Mouse (Mus musculus) adrenal gland, postnatal 25 days (tissue): ENCODE results near the gene Cd81. TPM values are rescaled to one million over a fixed set of nuclear protein-coding genes. Genes with fewer than 3 reads are reported as not detected.

Experiments
- DNase-seq: peaks from one replicate; pipeline ENCODE4 v3.0.0; 2021; ENCODE audit warnings: mixed read lengths
- total RNA-seq: library from RNA; stranded (reverse); gene quantifications from 2 replicates; pipeline ENCODE4 v1.2.3, GENCODE M21; 2021

Gene Cd81
- total RNA-seq, 1 experiment from 2014 or later, result 789 TPM

DNA sequence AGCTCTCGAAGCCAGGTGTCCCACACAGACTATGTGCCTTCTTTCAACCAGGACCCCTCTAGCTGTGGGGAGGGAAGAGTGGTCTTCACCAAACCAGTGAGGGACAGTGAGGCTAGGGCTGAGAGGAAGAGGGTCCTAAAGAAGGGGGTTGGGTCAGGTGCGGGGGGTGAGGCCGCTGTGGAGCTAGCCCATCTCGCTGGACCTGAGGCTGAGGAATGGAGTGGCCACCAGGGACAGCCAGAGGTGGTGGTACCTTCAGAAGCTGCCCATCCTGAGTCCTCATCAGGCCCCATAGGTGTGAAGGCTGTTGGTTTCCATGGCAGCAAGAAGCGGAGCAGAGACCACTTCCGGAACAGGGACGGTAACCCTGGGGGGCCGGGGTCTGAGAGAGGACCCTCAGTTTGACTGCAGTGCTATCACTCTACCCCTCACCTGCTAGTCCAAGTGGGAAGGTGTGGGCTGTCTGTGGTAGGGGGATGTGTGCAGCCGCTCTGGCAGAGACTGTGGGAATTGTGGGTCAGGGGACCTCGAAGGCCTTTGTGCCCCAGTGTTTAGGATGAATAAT lies 18.0 kb downstream of the Cd81 start:
- no peak for DNase-seq

DNA sequence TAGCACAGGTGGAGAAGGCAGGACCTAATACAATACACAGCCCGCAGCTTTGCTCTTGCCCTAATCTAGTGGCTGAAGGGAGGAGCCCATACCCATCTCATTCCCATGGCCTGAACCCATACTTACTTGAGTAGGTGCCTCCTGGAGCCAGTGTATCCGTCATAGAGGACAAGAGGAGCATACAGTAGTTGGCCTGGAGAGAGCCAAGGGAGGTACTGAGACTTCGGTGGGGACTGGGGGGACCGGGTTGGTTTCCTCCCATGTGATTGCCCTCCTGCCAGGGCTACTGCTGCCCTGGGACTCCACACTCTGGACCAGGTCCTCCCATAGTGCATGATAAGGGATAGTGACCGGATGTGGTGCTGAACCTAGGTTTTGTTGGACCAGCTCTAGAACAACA lies 20.1 kb downstream of the Cd81 start:
- no peak for DNase-seq

DNA sequence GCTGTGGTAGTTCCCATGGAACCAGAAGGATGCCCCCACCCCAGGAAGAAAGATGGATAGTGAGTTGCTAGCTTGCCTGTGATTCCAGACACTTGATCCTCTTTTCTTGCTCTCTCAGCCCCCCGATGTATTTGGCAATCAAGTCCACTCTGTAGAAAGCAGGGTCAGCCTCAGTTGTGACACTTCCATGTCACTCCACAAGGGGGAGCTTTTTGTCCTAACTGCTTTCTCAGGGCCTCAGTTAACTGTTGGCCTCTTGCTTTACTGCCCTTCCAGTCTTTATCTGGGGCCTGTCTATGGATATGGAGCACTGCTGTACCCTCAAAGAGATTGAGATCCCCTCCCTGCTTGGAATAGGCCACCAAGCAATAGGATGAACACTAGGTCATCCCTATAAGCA lies 20.5 kb downstream of the Cd81 start:
- DNase-seq, result no peak

DNA sequence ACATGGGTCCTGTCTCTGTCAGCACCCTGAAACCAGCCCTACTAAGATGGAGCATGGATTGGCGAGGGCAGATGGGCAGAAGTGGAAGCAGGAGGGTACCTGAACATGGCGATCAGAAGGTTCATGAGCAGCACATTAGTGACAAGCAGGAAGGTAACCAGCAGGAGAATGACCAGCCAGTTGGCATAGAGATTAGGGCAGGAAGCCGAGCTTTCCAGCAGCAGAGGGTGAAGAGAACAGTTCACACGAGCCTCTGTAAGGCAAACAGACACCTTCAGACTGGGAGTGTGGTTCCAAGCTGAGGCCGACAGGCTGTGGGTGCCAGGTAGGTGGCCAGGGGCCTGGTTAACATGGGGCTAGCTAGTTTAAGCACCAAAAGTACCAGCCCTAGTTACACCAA lies 22.9 kb downstream of the Cd81 start:
- no peak for DNase-seq

DNA sequence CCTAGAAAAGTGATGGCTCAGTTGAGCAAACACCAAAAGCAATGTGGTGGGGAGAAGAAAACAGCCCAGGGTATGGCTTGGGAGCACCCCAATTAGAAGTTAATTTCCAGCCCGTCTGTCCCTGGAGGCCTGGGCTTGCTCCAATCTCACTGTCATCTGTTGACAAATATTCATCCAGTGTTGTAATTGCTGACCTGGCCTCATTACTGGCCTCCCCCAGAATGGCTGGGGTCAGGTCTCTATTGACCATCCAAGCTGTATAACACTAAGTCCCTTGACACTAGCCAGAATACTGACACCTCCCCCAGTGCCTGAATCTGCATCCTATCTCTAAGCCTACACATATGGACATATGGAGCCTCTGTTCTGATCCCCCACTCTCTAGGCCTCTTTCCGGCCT lies 24.8 kb downstream of the Cd81 start:
- DNase-seq, result no peak

DNA sequence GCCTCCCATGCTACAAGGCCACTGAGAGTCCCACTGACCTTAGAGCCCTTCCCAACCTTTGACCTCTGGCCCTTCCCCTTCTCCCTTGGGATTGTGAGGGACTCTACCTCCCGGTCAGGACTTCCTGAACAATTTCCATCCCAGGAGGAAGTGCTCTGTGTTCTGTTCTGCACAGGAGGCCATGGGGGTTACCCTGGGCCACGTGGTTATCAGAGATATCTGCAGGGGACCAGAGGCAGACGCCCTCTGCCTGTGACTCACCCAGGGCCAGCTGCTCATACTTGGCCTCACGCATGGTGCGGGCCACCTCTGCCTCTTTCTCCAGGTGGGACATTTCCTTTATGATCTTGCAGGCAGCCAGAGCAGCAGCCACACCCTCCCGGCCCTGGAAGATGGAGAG lies 29.5 kb downstream of the Cd81 start:
- no peak for DNase-seq

DNA sequence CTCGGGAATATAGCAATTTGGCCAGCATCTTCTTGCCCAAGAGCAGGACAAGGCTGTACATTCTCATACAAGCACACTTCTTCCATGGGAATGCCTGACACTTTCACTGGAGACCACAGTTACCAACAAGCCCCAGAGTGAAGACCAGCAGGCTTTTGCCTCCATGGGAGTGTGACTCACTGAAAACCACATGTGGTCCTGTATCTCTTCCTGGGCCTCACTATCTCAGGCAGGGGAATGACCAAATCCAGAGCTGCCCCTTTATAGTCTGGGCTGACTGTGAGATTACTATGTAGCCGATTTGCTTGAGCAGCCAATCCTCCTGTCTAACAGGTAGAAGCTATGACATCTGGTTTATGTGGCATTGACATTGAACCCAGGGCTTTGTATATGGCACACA lies 31.2 kb downstream of the Cd81 start:
- no peak for DNase-seq

DNA sequence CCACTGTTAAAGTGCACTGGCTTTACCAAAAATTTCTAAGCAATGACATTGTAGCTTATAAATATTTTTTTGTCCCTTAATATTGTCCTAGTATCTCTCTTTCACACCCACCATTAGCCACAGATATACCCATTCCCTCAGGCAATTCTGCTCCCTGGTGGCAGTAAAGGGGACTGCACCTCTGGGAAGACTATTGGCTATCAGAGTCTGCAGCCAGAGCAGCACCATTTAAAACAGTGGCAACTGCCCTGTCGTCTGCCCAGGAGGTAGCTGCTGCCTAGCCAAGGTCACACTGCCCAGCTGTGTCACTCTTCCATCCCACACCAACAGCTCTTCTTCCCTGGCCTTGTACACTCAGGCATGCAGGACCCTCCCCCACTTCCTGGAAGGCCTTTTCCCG lies 33.8 kb downstream of the Cd81 start:
- peak; percentile 75 for DNase-seq

DNA sequence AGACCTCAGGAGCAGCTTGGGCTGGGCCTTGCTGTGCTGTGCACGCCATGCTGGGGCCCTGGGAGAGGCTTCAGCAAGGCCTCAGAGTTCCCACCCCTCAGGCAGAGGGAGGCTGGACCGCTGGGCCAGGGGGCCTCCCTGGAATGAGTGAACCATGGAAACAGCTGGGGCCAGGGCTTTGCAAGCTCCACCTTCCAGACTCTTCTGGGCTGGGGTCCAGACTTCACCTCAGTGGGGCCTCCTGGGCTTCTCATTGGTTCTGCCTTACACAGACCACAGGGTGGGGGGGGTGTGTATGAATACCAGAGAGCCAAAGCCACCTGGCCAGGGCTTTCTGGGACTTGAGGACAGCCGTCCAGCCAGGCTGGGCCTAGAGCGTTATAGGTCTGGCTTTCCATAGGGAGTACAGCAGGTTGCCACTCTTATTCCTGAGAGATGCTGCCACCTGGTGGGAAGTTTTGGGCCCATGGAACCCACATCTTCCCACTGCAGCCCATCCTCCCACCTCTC lies 34.6 kb downstream of the Cd81 start:
- DNase-seq, result no peak

DNA sequence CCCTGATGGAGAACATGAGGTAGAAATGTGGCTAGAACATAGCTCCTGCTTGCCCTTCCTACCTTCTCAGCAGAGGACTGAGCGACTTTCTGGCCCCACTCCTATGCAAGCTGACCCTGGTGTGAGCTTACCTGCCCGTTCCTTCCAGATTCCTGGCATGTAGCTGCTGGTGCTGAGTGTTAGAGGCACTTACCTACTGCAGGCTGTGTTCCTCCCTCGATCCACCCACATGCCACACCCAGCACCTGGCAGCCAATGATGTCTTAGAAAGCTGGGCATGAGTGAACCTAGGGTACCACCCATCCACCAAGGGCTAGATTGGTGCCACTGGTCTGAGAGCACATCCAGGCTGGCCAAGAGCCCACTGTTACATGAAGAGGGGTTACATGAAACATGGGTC lies 41.3 kb downstream of the Cd81 start:
- DNase-seq, result no peak

DNA sequence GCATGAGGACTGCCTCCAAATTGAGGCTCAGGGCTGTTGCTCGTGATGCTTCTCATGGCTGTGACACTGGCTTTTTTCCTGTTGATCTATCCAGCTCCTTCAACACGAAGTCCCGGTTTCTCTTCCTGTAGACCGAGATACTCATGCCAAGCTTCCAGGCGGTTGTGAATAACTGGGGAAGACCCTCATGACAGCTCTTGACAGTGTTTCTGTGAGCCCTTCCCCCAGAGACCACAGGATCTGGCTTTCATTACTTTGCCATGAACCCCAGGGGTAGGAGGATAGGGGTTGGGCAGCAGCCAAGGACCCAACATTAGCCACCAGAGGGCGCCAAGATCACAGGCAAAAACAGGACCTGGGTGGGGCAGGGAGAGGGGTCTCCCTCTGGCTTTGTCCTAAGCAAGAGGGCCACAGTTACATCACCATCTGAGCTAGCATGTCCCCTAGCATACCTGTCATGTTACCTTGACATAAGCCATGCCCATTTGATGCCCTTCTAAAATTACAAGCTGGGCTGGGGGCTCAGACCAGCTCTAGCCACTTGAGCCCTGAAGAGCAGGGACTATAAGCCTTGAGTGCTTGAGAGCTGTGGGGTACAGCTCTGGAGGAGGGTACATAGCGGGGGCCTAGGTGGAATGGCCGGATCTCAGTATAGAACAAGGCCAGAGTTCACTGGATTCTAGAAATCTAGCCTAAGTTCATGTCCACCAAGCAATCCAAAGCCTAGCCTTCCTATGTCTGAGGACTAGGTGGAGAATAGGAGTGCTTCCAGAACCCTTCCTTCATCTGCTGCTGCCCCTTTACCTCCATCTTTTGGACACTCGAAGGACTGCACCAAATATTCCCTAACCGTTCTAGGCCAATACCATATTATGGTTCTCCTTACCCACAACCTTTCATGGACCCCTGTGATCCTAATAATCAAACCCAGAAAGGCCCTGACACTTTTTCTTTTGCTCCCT lies 42.3 kb downstream of the Cd81 start, which contains the start of gene Trpm5:
Trpm5 (minus strand) TSS at position 51 of the 962 bp plus-strand sequence.
- peak; percentile 74 for DNase-seq

DNA sequence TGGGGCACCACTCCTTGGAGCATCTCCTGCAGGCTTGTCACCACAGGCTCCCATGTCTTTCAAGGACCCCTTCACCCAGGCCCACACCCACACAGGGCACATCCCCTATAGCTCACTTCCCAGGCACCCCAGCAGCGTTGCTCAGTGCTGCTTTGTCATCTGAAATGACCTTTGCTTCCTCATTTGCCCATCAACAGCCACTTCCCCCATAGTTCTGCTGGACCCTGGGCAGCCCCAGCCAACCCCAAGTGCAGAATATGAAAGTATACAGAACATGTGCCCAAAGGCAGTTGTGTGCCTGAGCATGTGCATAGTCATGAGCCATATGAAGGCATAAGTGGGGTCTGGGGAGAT lies 43.0 kb downstream of the Cd81 start:
- DNase-seq, result no peak

DNA sequence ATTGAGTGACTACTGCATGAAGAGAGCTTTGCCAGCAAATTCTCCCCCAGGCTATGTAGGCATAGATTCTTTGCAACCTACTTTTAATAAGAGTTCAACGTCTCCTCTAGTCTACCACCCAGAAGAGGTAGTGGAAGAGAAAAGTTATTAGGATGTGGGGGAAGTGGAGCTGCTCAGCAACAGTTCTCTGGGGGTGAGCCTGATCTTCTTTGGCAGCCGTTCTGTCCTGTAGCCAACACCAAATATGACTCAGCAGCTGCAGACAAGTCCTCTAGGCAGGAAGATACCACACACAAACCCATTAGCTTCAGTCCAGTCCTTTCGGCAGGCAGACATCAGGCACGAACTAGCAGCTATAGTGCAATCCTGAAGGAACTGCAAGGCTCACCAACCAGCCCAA lies 48.2 kb downstream of the Cd81 start:
- no peak for DNase-seq

DNA sequence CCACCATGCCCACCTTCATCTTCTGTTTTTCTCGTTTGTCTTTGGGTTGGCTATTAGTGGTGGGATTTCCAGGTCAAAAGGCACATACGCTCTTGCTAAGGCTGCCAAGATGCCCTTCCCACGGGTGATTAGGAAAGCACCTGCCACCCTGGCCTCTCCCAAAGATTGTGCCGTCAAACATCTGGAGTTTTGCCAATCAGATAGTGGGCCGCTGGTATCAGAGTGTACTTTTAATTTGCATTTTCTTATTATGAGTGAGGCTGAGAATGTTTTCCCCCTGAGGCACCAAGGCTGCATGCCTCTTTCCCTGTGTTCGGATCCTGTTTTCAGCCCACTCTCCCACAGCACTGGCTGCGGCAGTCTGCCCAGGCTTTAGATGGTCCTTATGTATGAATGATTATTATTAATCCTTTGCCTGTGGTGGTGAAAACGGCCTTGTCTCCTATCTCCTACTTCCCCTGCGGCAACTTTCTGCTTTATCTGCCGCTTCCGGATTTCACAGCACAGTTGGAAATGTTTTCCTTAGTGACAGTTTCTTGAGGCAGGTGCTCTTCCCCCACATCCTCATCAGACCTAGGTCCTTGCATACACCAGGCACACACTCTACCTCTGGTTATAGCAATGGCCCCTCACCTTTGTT lies 52.8 kb downstream of the Cd81 start:
- no peak for DNase-seq

DNA sequence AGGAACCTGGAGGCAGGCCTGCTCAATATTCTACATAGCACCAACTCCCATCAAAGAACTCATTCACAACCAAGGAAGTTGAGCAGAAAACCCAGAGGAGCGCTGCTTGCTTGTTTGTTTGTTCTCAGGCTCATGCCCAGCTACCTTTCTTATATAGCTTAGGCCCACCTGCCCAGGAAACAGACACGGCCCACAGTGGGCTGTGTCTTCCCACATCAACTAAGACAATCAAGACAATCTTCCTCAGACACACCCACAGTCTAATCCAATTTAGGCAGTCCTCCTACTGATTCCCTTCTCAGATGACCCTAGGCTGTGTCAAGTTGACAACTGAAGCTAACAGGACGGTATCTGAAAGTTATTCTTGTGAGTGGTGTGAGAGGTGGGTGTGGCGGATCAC lies 53.5 kb downstream of the Cd81 start, which contains the start of gene Kcnq1:
Kcnq1 (plus strand) TSS at position 301 of the 400 bp plus-strand sequence.
- DNase-seq, result no peak

DNA sequence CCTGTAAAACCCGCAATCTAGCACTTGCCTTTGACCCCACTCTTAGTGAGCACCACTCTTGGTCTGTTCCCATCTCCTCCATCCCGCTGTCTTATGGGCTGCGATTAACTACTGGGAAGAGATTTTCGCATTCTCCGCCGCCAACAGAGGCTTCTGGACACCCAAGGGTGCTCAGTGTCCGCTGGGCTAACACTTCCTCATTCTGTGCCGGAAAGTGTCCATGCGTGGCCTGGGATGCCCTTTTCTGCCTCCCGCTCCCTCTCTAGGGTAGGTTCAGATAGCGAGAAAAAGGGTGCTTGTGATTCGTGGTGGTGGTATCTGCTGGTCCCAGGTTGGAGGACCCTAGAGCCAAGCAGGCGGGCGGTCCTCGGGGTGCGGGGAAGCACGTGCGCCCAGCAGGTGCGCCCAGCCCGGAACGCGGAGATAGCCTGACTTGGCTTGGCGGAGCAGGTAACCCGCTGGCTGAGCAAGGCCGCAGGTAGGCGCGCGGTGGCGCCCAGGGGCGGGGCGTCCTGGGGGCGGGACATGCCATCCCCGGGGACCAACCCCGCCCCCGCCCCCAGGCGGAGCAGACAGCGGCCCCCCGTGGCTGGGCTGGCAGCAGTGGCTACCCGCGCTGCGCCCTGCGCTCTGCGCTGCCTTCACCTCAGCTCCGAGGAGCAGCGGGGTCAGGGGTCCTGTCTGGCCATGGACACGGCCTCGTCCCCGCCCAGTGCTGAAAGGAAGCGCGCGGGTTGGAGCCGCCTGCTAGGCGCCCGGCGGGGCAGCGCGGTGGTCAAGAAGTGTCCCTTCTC lies 54.3 kb downstream of the Cd81 start:
- peak; percentile 54 for DNase-seq

DNA sequence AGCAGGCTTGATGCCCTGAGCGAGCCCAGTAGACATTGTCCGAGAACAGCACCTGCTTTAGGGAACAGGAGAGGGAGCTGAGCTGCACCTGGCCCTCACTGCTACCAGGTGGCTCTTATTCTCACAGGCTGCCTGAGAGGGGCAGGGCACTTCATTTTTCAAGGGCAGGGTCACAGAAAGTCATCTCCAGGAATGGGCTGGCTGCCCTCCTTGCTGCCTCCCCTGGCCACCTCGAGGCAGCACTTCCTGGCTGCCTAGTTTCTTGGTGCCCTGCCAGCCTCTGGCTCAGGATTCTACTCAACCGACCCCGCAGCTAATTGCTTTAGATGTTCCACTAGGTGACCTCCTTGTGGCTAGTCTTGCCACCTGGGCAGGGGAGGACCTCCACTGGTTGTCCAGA lies 55.7 kb downstream of the Cd81 start:
- DNase-seq, result peak; percentile 22

DNA sequence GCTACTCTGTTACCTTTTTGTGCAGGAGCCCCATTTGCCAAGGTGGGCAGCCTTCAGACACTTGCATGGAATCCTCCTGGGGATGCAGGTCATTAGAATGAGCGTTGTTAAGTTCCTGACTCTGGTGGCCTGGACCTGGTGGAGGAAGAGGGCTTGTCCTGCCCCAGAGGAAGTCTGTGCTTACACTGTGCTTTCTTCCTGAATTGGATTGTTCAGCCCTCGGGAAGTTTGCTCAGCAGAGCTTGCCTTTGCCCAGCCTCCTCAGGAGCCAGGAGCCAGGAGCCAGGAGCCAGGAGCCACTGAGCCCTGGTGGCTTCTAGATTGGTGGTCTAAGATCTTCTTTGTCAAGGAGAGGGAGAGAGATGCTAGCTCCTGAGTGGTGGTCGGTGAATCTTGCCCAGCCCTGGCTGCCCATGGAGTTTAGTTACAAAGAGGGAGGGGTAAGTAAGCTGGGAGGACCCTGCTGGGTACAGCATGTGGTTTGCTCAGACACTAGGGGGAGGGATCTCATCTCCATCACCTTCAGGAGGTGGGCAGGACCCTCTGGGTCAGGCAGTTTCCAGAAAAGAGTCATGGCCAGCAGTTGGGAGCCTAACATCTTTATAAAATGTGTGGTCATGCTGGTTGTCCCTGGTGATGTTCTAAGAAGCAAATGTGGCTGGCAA lies 56.6 kb downstream of the Cd81 start:
- no peak for DNase-seq

DNA sequence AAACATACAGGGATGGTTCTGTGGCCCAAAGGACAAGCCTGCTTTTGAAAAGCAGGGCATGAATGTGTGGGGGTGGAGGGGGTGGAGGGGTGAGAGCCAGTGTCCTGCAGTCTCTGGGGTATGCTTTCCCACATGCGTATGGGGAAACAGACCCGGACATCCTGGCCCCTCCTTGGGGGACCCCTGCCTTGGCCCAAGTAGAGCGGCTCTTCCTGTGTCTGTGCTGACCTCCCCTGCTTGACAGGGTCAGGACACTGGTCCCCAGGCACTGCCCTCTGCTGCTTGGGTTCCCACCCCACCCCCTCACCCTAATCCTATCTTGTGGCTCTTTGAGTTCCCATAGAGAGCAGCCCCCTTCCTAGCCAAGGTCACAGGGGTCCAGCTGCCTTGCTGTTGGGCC lies 57.2 kb downstream of the Cd81 start:
- no peak for DNase-seq

DNA sequence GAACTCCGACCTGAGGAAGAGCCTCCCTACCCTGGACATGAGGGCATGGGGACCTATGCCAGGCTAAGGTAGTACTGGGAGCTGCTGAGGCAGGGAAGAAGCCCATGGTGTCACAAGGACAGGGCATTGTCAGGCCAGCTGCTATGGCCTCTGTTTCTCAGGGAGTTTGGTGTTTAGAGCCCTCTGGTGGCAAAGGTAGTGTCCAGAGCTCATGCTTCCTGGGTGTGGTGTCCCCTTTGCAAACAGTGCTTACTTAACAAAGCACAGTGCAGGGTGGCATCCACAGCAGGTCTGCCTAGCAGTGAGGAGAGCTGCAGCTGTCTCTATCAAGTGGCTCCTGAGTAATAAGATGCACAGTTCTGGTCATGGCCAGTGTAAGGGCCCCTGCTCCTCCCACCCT lies 58.3 kb downstream of the Cd81 start:
- DNase-seq, result no peak

DNA sequence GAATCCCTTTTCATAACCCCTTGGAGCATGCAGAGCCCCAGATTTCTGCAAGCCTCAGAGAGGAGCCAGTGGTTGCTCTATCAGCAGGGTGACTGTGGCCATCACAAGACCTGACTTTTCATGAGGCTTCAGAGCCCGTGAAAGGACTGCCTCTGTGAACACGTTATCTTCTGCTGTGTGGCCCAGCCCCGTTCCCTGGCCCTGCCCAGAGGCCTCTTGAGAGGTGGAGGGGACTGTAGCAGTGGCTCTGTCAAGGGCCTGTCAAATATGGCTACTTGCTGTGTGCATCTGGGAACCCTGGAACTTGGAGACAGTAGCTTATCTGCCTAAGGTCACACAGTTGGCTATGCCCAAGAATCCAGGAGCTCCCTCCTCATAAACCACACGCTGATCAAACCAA lies 59.2 kb downstream of the Cd81 start:
- DNase-seq, result no peak

DNA sequence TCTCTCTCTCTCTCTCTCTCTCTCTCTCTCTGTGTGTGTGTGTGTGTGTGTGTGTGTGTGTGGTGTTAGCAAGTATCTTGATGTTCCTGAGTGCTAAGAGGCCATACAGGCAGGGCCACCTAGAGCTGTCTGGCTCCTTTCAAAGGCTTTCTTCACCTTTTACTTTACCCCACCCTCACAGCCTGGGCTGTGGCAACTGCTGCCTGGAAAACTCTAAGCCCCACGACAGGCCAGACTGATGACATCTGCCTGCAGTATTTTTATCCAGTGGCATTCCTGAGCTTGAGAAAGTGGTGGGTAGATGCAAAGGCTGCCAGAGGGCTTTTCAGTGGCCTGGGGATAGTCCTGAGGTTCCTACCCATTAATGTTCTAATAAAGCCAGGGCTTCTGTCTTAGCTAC lies 59.9 kb downstream of the Cd81 start:
- DNase-seq, result no peak
